Mouse (Mus musculus) cortical plate, adult 2 months (tissue): Measurements from ENCODE around the gene Neb.

Experiments used
- CTCF ChIP-seq: fragments of 200-500 bp; IDR thresholded peaks from 2 replicates; pipeline ENCODE4 v1.5.1; 2011; ENCODE audit warnings: mild to moderate bottlenecking, control low read depth, low read length; ENCODE audit not compliant: insufficient read depth; ENCODE audit errors: extremely low read depth
- POLR2A ChIP-seq: fragments of 200-500 bp; IDR thresholded peaks from 2 replicates; pipeline ENCODE4 v1.6.1; 2011; ENCODE audit warnings: mild to moderate bottlenecking, low read length, control low read depth; ENCODE audit not compliant: insufficient read depth; ENCODE audit errors: extremely low read depth

DNA sequence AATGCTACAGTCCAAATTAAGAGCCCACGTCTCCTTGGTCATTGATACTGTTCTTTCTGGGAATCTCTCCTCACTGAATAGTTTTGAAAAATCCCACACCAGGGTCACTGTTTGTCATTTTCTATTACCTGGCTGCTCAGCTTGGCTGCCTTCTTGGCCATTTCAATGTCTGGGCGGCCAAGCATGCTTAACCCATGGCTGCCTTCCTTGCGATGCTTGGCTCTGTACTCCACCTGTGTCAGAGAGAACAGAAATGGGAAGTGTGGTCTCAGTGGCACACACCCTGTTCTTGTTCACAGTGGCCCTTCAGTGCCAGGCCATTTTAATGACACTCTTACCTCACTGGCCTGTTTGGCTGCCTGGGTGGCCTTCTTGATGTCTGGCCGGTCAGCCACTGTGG is 203.3 kb downstream of the Neb start:
- TF ChIP-seq POLR2A (no peak), CTCF (no peak)
